Mouse (Mus musculus) hindbrain, embryonic 10.5 days (tissue): Measurements from ENCODE around the gene Tbc1d30. TPM values are rescaled to one million over a fixed set of nuclear protein-coding genes. Genes with fewer than 3 reads are reported as not detected.
A peak's percentile ranks its signal among the peaks of the same experiment; 100 is the strongest.

Source experiments
- DNase-seq: peaks from one replicate; pipeline ENCODE4 v3.0.0-alpha.2; 2017; ENCODE audit warnings: low spot score
- H3K27ac ChIP-seq: fragments of 300-500 bp; sonication (generic); 2 replicates; pipeline ENCODE4 v1.5.1; 2016; ENCODE audit warnings: mild to moderate bottlenecking, moderate library complexity
- H3K27me3 ChIP-seq: fragments of 300-500 bp; sonication (generic); 2 replicates; pipeline ENCODE4 v1.6.1; 2016; ENCODE audit warnings: mild to moderate bottlenecking; ENCODE audit not compliant: poor library complexity, insufficient read depth, severe bottlenecking
- H3K36me3 ChIP-seq: fragments of 300-500 bp; sonication (generic); 2 replicates; pipeline ENCODE4 v1.6.1; 2016; ENCODE audit warnings: mild to moderate bottlenecking, moderate library complexity
- H3K4me1 ChIP-seq: fragments of 300-500 bp; sonication (generic); replicated peaks from 2 replicates; pipeline ENCODE4 v1.6.1; 2016; ENCODE audit warnings: mild to moderate bottlenecking
- H3K4me3 ChIP-seq: fragments of 300-500 bp; sonication (generic); 2 replicates; pipeline ENCODE4 v1.5.1; 2016; ENCODE audit warnings: mild to moderate bottlenecking, moderate library complexity
- H3K9me3 ChIP-seq: fragments of 300-500 bp; sonication (generic); 2 replicates; pipeline ENCODE4 v1.6.1; 2016; ENCODE audit warnings: mild to moderate bottlenecking, moderate library complexity
- WGBS: fragments of 180-500 bp; shearing (Covaris S2); methylation state at CpG from one replicate; pipeline ENCODE4 v1.1.7; 2016; 5-methylcytosine and 5-hydroxymethylcytosine counted together
- polyA plus RNA-seq: library from polyadenylated mRNA; unstranded; fragments of >200 nt; fragmentation: Nextera tagmentation; extraction: Ambion mirVana; gene quantifications from 2 replicates; pipeline ENCODE4 v1.2.1, GENCODE M21; 2016

Gene Tbc1d30
- polyA plus RNA-seq, 1 experiment from 2014 or later: 4.1 TPM

GRCm38 (mm10) chr10:121376530-121377271 is 25.6 kb upstream of the Tbc1d30 start:
- 92% methylated on average over 24 of the region's 24 CpGs for WGBS
- H3K4me1 ChIP-seq: 0 out of 2 replicates have a peak, but pooled peaks cover 7% of the 10 kb centered on the region
- H3K27ac ChIP-seq: no peak overlapping the region
- H3K36me3 ChIP-seq: peaks cover 93% of the 10 kb centered on the region
- no peaks in the 10 kb centered on the region for H3K9me3 ChIP-seq
- no peak overlapping the region for H3K4me3 ChIP-seq
- no peaks in the 10 kb centered on the region for H3K27me3 ChIP-seq
- DNase-seq: no peak

- 84% methylated on average over 24 of the region's 24 CpGs for WGBS
- no peak for DNase-seq
- Histone ChIP-seq H3K36me3 (peaks cover 93% of the 10 kb centered on the region), H3K4me1 (0 out of 2 replicates have a peak, but pooled peaks cover 7% of the 10 kb centered on the region), H3K27me3 (no peaks in the 10 kb centered on the region), H3K27ac (no peak overlapping the region), H3K4me3 (no peak overlapping the region), H3K9me3 (no peaks in the 10 kb centered on the region)
These were observed 24.8 kb upstream of the Tbc1d30 start for GRCm38 (mm10) chr10:121375649-121376493.

- 0 out of 2 replicates have a peak, but pooled peaks cover 7% of the 10 kb centered on the region for H3K4me1 ChIP-seq
- H3K9me3 ChIP-seq: 0 out of 2 replicates have a peak, but pooled peaks cover 3% of the 10 kb centered on the region
- 92% methylated on average over 17 of the region's 17 CpGs for WGBS
- no peaks in the 10 kb centered on the region for H3K27me3 ChIP-seq
- no peak overlapping the region for H3K4me3 ChIP-seq
- peaks cover 93% of the 10 kb centered on the region for H3K36me3 ChIP-seq
- DNase-seq: no peak
- H3K27ac ChIP-seq: no peak overlapping the region
These were observed 23.9 kb upstream of the Tbc1d30 start for GRCm38 (mm10) chr10:121374693-121375620.

- no peaks in the 10 kb centered on the region for H3K27me3 ChIP-seq
- no peak overlapping the region for H3K27ac ChIP-seq
- H3K4me1 ChIP-seq: 0 out of 2 replicates have a peak, but pooled peaks cover 7% of the 10 kb centered on the region
- DNase-seq: no peak
- WGBS: 81% methylated on average over 12 of the region's 12 CpGs
- no peak overlapping the region for H3K4me3 ChIP-seq
- H3K36me3 ChIP-seq: peaks cover 93% of the 10 kb centered on the region
- 0 out of 2 replicates have a peak, but pooled peaks cover 3% of the 10 kb centered on the region for H3K9me3 ChIP-seq
These were observed 22.9 kb upstream of the Tbc1d30 start for GRCm38 (mm10) chr10:121374013-121374412.

GRCm38 (mm10) chr10:121370777-121371176 is 19.7 kb upstream of the Tbc1d30 start:
- 90% methylated on average over 6 of the region's 6 CpGs for WGBS
- peaks cover 73% of the 10 kb centered on the region for H3K36me3 ChIP-seq
- H3K27me3 ChIP-seq: no peaks in the 10 kb centered on the region

GRCm38 (mm10) chr10:121368783-121369465 is 17.8 kb upstream of the Tbc1d30 start:
- WGBS: 90% methylated on average over 18 of the region's 18 CpGs
- peaks cover 29% of the 10 kb centered on the region for H3K4me1 ChIP-seq
- H3K27me3 ChIP-seq: no peaks in the 10 kb centered on the region
- peaks cover 55% of the 10 kb centered on the region for H3K36me3 ChIP-seq
- no peak overlapping the region for H3K27ac ChIP-seq
- no peak overlapping the region for H3K4me3 ChIP-seq
- H3K9me3 ChIP-seq: 0 out of 2 replicates have a peak, but pooled peaks cover 3% of the 10 kb centered on the region
- DNase-seq: no peak

More at GRCm38 (mm10) chr10:121370777-121371176, 19.7 kb upstream of the Tbc1d30 start:
- Histone ChIP-seq H3K27ac (no peak overlapping the region), H3K9me3 (0 out of 2 replicates have a peak, but pooled peaks cover 3% of the 10 kb centered on the region), H3K4me3 (no peak overlapping the region), H3K4me1 (peaks cover 18% of the 10 kb centered on the region)
- DNase-seq: no peak

GRCm38 (mm10) chr10:121367780-121368179 is 16.7 kb upstream of the Tbc1d30 start:
- H3K9me3 ChIP-seq: 0 out of 2 replicates have a peak, but pooled peaks cover 3% of the 10 kb centered on the region
- peaks cover 44% of the 10 kb centered on the region for H3K36me3 ChIP-seq
- peaks cover 28% of the 10 kb centered on the region for H3K4me1 ChIP-seq
- H3K27me3 ChIP-seq: no peaks in the 10 kb centered on the region; the same call in 1 of the 2 replicates
- H3K4me3 ChIP-seq: no peak overlapping the region
- H3K27ac ChIP-seq: no peak overlapping the region
- WGBS: 92% methylated on average over 9 of the region's 9 CpGs
- no peak for DNase-seq

GRCm38 (mm10) chr10:121367271-121367670 is 16.2 kb upstream of the Tbc1d30 start:
- no peak for DNase-seq
- Histone ChIP-seq H3K36me3 (peaks cover 43% of the 10 kb centered on the region), H3K27me3 (no peaks in the 10 kb centered on the region; the same call in 1 of the 2 replicates), H3K27ac (no peak overlapping the region), H3K4me1 (peaks cover 28% of the 10 kb centered on the region), H3K9me3 (0 out of 2 replicates have a peak, but pooled peaks cover 3% of the 10 kb centered on the region), H3K4me3 (no peak overlapping the region)
- 87% methylated on average over 13 of the region's 13 CpGs for WGBS

- peaks cover 30% of the 10 kb centered on the region for H3K36me3 ChIP-seq
- DNase-seq: no peak
- H3K4me3 ChIP-seq: peak overlapping the region; percentile 95
- no peaks in the 10 kb centered on the region; the same call in 1 of the 2 replicates for H3K27me3 ChIP-seq
- WGBS: 12% methylated on average over 9 of the region's 9 CpGs
- 0 out of 2 replicates have a peak, but pooled peaks cover 2% of the 10 kb centered on the region for H3K9me3 ChIP-seq
- 0 out of 2 replicates have a peak overlapping the region, but pooled peaks have one; percentile 94 for H3K27ac ChIP-seq
- peaks cover 28% of the 10 kb centered on the region for H3K4me1 ChIP-seq
These were observed 14.7 kb upstream of the Tbc1d30 start for GRCm38 (mm10) chr10:121365781-121366272.

GRCm38 (mm10) chr10:121364801-121365564 is 13.9 kb upstream of the Tbc1d30 start, which contains the start of gene Gns:
Gene Gns (plus strand): TSS chr10:121365090.
- peaks cover 28% of the 10 kb centered on the region for H3K4me1 ChIP-seq
- peak; percentile 99 for DNase-seq
- H3K27me3 ChIP-seq: no peaks in the 10 kb centered on the region; the same call in 1 of the 2 replicates
- H3K9me3 ChIP-seq: no peaks in the 10 kb centered on the region
- peak within 1 kb of the TSS; percentile 94 for H3K27ac ChIP-seq
- H3K4me3 ChIP-seq: peak within 1 kb of the TSS; percentile 95
- H3K36me3 ChIP-seq: peaks cover 21% of the 10 kb centered on the region
- under 1% methylated on average over 72 of the region's 72 CpGs for WGBS

- Histone ChIP-seq H3K9me3 (no peaks in the 10 kb centered on the region), H3K27ac (peak overlapping the region; percentile 94), H3K27me3 (no peaks in the 10 kb centered on the region; the same call in 1 of the 2 replicates), H3K4me1 (peaks cover 28% of the 10 kb centered on the region), H3K4me3 (peak overlapping the region; percentile 95), H3K36me3 (peaks cover 15% of the 10 kb centered on the region)
- 27% methylated on average over 15 of the region's 15 CpGs for WGBS
- no peak for DNase-seq
These were observed 13.2 kb upstream of the Tbc1d30 start for GRCm38 (mm10) chr10:121364306-121364705.
